ENCODE assay signal across 11 mouse cellular contexts in genomic region chr11:57654977-57655397, GRCm38 (mm10). TPM values are rescaled to one million over a fixed set of nuclear protein-coding genes. Genes with fewer than 3 reads are reported as not detected.
DNase-seq lines count a peak whose midpoint lies in the region; ATAC-seq and TF ChIP-seq lines count a peak whose summit lies in the region.
"Had no signal": no experiment of that assay in that cellular context is flagged by ENCODE, and none has a peak within 500 bp of the region (broad histone marks: within the 10 kb centered on the region; RNA-seq: fewer than 3 reads in every experiment).

No protein-coding gene starts in this region.

- no peak overlapping the region for H3K27ac ChIP-seq in gastrocnemius, adult 2 months
- no peak overlapping the region for H3K27ac ChIP-seq in midbrain, embryonic 11.5 days (ENCODE audit: low read depth, low read length)
- H3K27ac ChIP-seq in midbrain, embryonic 14.5 days (replicated peaks; ENCODE audit: low read depth, low read length): no peak overlapping the region
- H3K27ac ChIP-seq in intestine, embryonic 15.5 days: no peak overlapping the region
- H3K27ac ChIP-seq: embryonic facial prominence, embryonic 13.5 days had no signal

- no peak overlapping the region for H3K4me3 ChIP-seq in gastrocnemius, adult 2 months
- H3K4me3 ChIP-seq in midbrain, embryonic 11.5 days (ENCODE audit: low read depth, low read length): no peak overlapping the region
- no peak overlapping the region for H3K4me3 ChIP-seq in midbrain, embryonic 14.5 days (replicated peaks; ENCODE audit: low read depth, low read length)
- no peak overlapping the region for H3K4me3 ChIP-seq in intestine, embryonic 15.5 days (replicated peaks)
- H3K4me3 ChIP-seq: embryonic facial prominence, embryonic 13.5 days had no signal

- peak; percentile 16 for DNase-seq in gastrocnemius, adult 2 months
- DNase-seq in gastrocnemius, adult 18-20 months (ENCODE audit: low spot score): no peak
- no peak for DNase-seq in midbrain, embryonic 11.5 days (ENCODE audit: low spot score, missing footprints)
- DNase-seq in midbrain, embryonic 14.5 days: no peak
- DNase-seq in spleen, postnatal 4 days (ENCODE audit: low spot score in 2 of 2): peak; percentile 73
- no peak for DNase-seq in left cerebral cortex, adult 9 months (ENCODE audit: low spot score in 2 of 2)
- DNase-seq in right cerebral cortex, postnatal 4 days: no peak
- DNase-seq: adrenal gland, postnatal 36 days; thymus, adult 2 months had no signal

- 34% methylated on average over 5 of the region's 5 CpGs for WGBS in midbrain, embryonic 11.5 days
- 37% methylated on average over 5 of the region's 5 CpGs for WGBS in midbrain, embryonic 14.5 days
- 47% methylated on average over 5 of the region's 5 CpGs for WGBS in intestine, embryonic 15.5 days

- intact Hi-C loops in gastrocnemius, adult 2 months (cut with DNase I): no loop called here

- no peaks in the 10 kb centered on the region for H3K36me3 ChIP-seq in midbrain, embryonic 11.5 days (ENCODE audit: control insufficient read depth, insufficient read depth, low read length)
- H3K36me3 ChIP-seq in midbrain, embryonic 14.5 days (ENCODE audit: control insufficient read depth, insufficient read depth, low read length): no peaks in the 10 kb centered on the region
- no peaks in the 10 kb centered on the region for H3K36me3 ChIP-seq in intestine, embryonic 15.5 days
- H3K36me3 ChIP-seq: embryonic facial prominence, embryonic 13.5 days had no signal

- no peak overlapping the region for H3K9ac ChIP-seq in midbrain, embryonic 11.5 days (ENCODE audit: low read length)
- H3K9ac ChIP-seq in midbrain, embryonic 14.5 days (replicated peaks; ENCODE audit: low read length): no peak overlapping the region
- H3K9ac ChIP-seq in intestine, embryonic 15.5 days: no peak overlapping the region
- H3K9ac ChIP-seq: embryonic facial prominence, embryonic 13.5 days had no signal

- peak; percentile 32; the same call in 1 of the 2 replicates for ATAC-seq in midbrain, embryonic 11.5 days (ENCODE audit: low FRiP score)
- ATAC-seq in midbrain, embryonic 14.5 days (ENCODE audit: low FRiP score, low TSS enrichment): no peak
- ATAC-seq in intestine, embryonic 15.5 days: peak; percentile 72

- H3K4me2 ChIP-seq in midbrain, embryonic 11.5 days: no peak overlapping the region
- H3K4me2 ChIP-seq in midbrain, embryonic 14.5 days (ENCODE audit: low read length): no peak overlapping the region
- H3K4me2 ChIP-seq in intestine, embryonic 15.5 days (replicated peaks): no peak overlapping the region
- H3K4me2 ChIP-seq: embryonic facial prominence, embryonic 13.5 days had no signal

- H3K27me3 ChIP-seq in midbrain, embryonic 11.5 days (ENCODE audit: control insufficient read depth, insufficient read depth, low read length): no peaks in the 10 kb centered on the region
- no peaks in the 10 kb centered on the region; the same call in 1 of the 2 replicates for H3K27me3 ChIP-seq in midbrain, embryonic 14.5 days (ENCODE audit: control insufficient read depth, insufficient read depth, low read length)
- no peaks in the 10 kb centered on the region for H3K27me3 ChIP-seq in intestine, embryonic 15.5 days (replicated peaks)
- H3K27me3 ChIP-seq: embryonic facial prominence, embryonic 13.5 days had no signal

- peaks cover 30% of the 10 kb centered on the region for H3K4me1 ChIP-seq in midbrain, embryonic 11.5 days (ENCODE audit: control insufficient read depth, insufficient read depth, low read length)
- peaks cover 16% of the 10 kb centered on the region; the same call in 1 of the 2 replicates for H3K4me1 ChIP-seq in midbrain, embryonic 14.5 days (ENCODE audit: control insufficient read depth, insufficient read depth, low read length)
- peaks cover 48% of the 10 kb centered on the region for H3K4me1 ChIP-seq in intestine, embryonic 15.5 days (replicated peaks)

- no peak for TF ChIP-seq CTCF in gastrocnemius, adult 2 months (IDR thresholded peaks at IDR 0.05)

- no peaks in the 10 kb centered on the region for H3K9me3 ChIP-seq in midbrain, embryonic 11.5 days (ENCODE audit: control insufficient read depth, low read length)
- no peaks in the 10 kb centered on the region for H3K9me3 ChIP-seq in midbrain, embryonic 14.5 days (ENCODE audit: control insufficient read depth, low read length)
- no peaks in the 10 kb centered on the region for H3K9me3 ChIP-seq in intestine, embryonic 15.5 days
- H3K9me3 ChIP-seq: embryonic facial prominence, embryonic 13.5 days had no signal

RNA-seq across cellular contexts. Expression of gene Galnt10, which starts 9.7 kb away (rescaled TPM):
- total RNA-seq in gastrocnemius, adult 2 months (2021): 1 to 10 TPM; 5.1 to 6.4 TPM
- 1 to 10 TPM; 4.0 to 4.2 TPM for total RNA-seq in gastrocnemius, adult 18-20 months (2021)
- polyA plus RNA-seq in midbrain, embryonic 11.5 days (2014; fragmentation: Nextera tagmentation; extraction: Ambion mirVana): 12.1 and 13.9 TPM in 2 replicates
- polyA plus RNA-seq in midbrain, embryonic 14.5 days (2014; fragmentation: Nextera tagmentation; extraction: Ambion mirVana): 10.1 and 11.6 TPM in 2 replicates
- 19.3 and 20.3 TPM in 2 replicates for polyA plus RNA-seq in intestine, embryonic 15.5 days (2015; fragmentation: Nextera tagmentation; extraction: Ambion mirVana)

Comparison
In these comparisons a context has a peak if more than half of its experiments do, and no peak if none do; other contexts are left out.
1. DNase-seq: peak in gastrocnemius, adult 2 months (single experiment) and spleen, postnatal 4 days (2 of 2); none in gastrocnemius, adult 18-20 months (single experiment), midbrain, embryonic 11.5 days (single experiment), midbrain, embryonic 14.5 days (single experiment), left cerebral cortex, adult 9 months (0 of 2) and right cerebral cortex, postnatal 4 days (single experiment).